Mouse (Mus musculus) ovary, postnatal 14 days (tissue): ENCODE data around the gene Eid3.

Source experiments
- DNase-seq: peaks from one replicate; pipeline ENCODE4 v3.0.0; 2022; ENCODE audit warnings: low spot score

The Eid3 gene

GRCm38 (mm10) chr10:82866356-82866755, at the start of gene Eid3:
Gene Eid3 (plus strand): TSS chr10:82866626.
- no peak for DNase-seq

GRCm38 (mm10) chr10:82817514-82817913, 48.9 kb upstream of the Eid3 start:
- no peak for DNase-seq

DNA sequence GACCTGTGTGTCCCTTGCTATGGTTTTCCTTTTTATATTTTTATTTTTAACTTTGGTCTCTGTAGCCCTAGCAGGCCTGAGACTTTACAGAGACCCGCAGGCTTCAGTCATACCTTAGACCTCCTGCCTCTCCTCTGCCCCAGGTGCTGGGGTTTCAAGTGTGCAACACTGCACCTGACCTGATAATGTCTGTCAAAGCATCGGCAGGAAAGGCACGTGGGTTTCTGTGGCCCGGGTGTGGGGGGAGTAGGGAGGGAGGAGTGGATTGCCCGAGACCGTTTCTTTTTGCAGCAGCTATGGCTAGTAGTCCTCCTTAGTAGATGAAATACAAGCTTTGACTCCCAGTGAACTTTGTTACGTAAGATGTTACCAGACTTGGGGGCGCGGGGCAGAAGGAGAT, 48.5 kb upstream of the Eid3 start:
- DNase-seq, result no peak

GRCm38 (mm10) chr10:82818661-82819060, 47.8 kb upstream of the Eid3 start:
- no peak for DNase-seq

DNA sequence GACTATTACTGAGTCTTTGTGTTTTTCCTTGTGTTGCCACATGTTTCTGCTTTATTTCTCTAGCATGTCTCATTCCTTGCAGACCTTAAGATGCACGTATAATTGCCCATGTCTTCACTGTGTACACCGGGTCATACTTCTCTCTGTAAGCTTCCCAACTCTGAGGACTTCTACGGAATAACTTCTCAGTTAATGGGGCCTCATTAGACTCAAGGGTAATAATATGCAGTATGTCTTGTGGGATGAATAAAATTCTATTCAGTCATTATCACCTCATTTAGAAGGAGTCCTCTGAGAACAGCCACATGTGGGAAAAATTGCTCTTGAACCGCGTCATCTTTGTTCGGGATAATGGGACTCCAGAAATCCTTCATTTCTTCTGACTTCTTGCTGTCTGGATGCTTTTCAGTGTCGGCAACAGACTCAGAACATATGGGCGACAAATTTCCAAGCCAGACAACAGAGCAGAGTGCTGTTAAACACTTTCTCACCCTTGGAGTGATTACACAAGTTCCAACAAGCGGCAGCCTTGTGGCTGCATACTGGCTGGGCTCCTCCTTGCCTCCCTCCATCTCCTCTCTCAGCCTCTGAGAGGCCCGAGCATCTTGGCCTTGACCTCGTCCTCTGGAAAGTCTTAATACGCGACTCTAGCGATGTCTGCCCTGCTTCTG, 43.2 kb upstream of the Eid3 start:
- DNase-seq, result no peak

DNA sequence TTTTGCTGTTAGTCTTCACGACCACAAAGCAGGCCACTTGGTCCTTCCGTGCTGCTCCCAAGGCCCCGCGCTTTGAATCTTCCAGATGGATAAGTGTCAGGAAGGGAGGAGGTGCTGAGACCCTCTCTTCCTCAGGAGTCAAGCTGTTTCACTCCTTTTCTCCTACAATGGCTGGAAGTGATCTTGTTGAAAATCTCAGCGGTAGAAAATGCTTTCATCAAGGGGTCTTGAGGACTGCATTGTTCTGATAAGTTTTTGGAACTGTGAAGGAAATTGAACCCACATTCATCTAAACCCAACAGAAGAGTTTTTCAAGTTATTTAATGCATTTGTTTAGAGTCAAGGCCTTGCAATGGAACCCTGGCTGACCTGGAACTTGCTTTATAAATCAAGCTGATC, 42.6 kb upstream of the Eid3 start:
- DNase-seq, result no peak

DNA sequence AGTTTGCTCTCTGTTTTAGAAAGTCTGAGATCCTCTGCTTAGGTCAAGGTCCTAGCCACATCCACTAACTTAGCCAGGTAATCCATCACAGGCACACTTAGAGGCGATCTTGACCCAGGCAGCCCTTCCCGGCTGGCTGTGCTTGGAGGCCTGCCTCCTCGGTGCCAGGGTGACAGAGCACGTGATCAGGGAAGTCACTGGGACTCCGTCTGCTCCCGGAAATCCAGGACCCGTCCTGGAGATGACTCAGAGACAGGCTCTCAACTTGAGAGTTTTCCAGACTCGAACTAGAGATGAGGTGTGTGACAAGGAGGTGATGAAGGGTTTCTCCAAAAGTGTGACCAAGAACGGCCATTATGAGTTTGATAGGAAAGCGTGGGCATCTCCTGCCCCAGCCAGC, 41.9 kb upstream of the Eid3 start:
- no peak for DNase-seq

- no peak for DNase-seq
Measured at GRCm38 (mm10) chr10:82826516-82826915, 39.9 kb upstream of the Eid3 start.

DNA sequence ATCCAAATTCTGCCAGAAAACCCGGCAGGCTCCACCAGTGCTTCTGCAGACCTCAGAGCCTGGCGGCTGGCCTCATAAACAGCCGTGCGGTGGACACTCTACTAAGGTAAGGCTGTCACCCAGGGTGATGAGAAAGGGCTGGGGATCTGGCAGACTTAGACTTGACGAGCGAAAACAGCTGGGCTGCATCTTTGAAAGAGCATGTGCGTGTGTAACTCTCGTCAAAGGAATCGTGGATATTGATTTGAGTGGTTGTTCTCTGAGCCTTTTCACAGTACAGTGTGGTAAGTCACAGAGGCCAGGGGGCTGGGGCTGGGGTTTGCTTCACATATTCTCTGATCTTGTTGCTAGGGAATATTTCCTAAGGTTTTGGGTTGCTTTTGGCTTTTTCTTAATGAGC, 32.5 kb upstream of the Eid3 start, which contains the start of gene Txnrd1:
Gene Txnrd1 (plus strand): TSS at position 26 of the 400 bp plus-strand sequence.
- no peak for DNase-seq

GRCm38 (mm10) chr10:82835898-82836297, 30.5 kb upstream of the Eid3 start:
- DNase-seq, result no peak

DNA sequence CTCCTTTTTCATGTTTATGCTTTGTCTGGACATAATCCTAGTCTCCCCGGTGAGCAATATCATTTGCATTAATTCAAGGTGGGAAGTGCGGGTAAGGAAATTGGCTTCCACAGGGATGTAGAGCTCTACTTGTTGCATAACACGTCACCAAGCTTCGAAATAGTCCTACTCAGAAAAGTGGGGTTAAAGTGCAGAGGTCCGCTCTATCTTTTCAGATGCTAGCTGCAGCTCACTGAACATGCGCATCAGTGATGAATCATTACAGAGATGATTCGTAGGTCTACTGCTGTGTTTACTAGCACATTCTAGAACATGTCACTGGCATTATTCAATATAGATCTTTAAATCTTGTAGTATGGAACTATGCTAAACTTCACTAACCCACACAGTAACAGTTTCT, 28.0 kb upstream of the Eid3 start:
- no peak for DNase-seq

GRCm38 (mm10) chr10:82844090-82844489, 22.3 kb upstream of the Eid3 start:
- no peak for DNase-seq

DNA sequence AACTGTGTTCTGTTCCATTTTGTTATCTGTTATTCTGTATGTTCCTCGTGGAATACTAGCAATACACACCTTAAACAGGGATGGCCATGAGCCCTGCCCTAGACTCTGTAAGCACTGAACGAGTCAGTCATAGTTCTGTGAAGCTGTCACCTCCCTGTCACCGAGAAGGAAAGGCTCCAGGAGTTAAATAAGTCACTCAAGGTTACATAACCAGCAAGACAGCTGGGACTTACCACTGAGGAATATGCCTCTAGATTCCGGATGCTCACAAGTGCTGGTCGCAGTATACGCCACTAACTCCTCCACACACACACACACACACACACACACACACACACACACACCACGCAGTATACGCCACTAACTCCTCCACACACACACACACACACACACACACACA, 21.7 kb upstream of the Eid3 start:
- DNase-seq, result no peak

DNA sequence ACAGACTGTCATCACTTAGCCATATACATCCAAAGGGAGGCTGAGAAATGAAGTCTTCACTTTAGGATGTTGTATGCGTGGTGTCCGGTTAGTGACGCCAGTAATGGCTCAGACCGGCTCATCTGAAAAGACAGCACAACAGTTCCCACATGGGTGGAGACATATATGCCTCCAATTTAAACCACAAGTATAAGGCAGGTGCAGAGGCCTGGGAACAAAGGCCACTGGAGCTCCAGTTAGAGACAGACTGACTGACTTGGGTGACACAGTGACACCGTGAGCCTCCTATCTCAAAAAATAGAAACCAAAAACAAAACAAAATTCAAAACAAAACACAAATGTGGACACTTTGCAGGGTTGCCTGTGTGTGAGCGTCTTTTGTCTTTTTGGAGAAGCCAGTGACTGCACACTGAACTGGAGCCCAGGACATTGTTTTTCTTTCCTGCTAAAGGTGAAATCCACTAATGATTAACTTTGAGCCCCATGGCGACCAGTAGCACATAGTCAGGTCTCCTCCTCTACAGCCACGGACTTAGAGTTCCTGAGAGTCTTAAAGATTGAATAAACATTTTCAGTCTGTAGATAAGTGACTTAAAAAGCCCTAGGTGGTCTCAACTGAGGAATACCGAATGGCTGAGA, 18.5 kb upstream of the Eid3 start:
- no peak for DNase-seq

DNA sequence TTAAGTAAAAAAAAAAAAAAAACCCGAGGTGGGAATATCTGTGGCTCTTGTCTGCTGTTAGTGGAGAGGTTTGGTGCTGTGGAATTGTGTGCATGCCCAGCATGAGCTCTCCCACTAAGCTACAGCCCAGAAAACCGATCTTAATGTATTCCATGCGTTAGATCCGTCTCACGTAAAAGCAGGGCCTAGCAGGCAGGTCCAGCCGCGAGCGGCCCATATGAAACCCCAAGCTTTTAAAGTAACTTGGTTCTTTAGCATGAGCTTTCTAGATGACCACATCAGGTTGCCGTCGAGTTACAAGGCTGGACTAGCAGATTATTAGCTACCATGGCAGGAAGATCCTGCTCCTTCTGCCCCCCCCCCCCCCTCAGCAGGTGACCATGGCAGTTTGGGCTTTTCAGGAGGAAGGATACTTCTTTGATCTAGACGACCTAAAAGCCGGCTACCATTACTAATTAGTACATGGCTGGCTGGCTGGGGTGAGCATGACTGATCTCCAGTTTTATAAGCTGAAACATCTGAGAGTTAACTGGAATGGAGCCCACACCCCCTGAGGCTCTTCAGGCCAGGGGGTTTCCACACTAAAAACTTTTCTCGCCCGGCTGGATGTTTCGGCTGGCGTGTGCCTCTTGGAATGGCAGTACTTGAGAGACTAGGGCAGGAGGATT, 16.6 kb upstream of the Eid3 start:
- DNase-seq, result no peak

- no peak for DNase-seq
Measured at GRCm38 (mm10) chr10:82850354-82850752, 16.1 kb upstream of the Eid3 start.

DNA sequence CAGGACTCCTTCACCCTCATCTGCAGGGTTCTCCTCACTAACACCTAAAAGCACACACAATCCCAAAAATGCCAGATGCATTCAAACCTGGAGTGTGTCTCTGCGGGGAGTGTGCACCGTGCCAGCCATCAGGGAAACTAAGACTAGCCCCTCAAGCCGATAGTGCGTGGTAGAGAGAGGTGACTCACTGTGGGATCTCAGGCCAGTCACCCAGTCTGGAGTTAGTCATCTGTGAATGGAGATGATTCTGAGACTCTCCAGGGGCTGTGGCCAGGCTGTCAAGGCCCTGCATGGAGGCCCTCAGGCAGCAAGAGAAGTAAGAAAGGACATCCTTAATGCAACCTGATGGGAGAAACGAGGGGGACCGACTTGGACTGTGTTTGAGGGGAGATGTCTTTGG, 14.7 kb upstream of the Eid3 start:
- DNase-seq, result no peak

GRCm38 (mm10) chr10:82858032-82858680, 8.3 kb upstream of the Eid3 start:
- DNase-seq, result no peak

- peak; percentile 72 for DNase-seq
Measured at GRCm38 (mm10) chr10:82858691-82859532, 7.5 kb upstream of the Eid3 start.

GRCm38 (mm10) chr10:82859533-82859915, 6.9 kb upstream of the Eid3 start:
- no peak for DNase-seq

DNA sequence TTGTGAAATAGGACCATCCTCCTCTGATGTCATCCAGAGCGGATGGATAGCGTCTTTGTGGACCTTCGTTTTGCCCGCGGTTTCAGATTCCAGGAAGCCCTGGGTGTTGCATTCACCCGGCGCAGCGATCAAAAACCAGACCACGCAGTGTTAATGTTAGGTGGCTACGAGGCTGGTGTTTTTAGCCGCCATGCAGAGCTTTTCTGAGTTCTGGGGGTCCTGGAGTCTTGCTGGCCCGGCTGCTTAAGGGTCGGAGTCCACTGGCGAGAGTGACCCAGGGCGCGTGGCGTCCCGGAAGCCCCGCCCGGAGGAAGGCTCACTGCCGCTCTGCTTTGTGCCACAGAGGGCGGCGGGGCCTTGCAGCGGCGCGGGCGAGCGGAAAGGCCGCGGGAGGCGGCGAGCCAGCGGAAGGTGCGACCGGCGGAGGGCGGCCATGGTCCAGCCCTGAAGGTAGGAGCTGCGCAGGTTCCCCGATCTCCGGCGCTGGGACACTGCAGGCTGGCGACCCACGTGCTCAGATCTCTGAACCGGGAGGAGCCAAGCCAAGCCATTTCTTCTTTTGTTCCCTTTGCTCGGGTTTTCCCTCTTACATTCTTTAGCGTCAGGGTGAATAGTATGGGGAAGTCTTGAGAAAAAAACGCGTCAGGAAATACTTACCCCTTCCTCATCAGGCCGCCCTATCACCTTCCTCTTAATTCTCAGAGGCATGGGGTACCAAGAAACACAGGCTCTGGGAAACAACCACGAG, 6.1 kb upstream of the Eid3 start:
- peak; percentile 58 for DNase-seq
